In genomic region chr14:97086363-97087309, GRCm38 (mm10) we compare ENCODE assay signal across 22 mouse cellular contexts.
DNase-seq lines count a peak whose midpoint lies in the region; ATAC-seq and TF ChIP-seq lines count a peak whose summit lies in the region.
"Had no signal": no experiment of that assay in that cellular context is flagged by ENCODE, and none has a peak within 500 bp of the region (broad histone marks: within the 10 kb centered on the region; RNA-seq: fewer than 3 reads in every experiment).

No protein-coding gene starts in this region.

- H3K4me1 ChIP-seq in forebrain, embryonic 11.5 days (replicated peaks; ENCODE audit: control insufficient read depth, insufficient read depth, low read length) = 0 out of 2 replicates have a peak, but pooled peaks cover 2% of the 10 kb centered on the region
- H3K4me1 ChIP-seq in forebrain, embryonic 10.5 days = 0 out of 2 replicates have a peak, but pooled peaks cover 6% of the 10 kb centered on the region
- H3K4me1 ChIP-seq in forebrain, embryonic 16.5 days (replicated peaks; ENCODE audit: control insufficient read depth, insufficient read depth, low read length) = no peaks in the 10 kb centered on the region
- 0 out of 2 replicates have a peak, but pooled peaks cover 3% of the 10 kb centered on the region for H3K4me1 ChIP-seq in midbrain, embryonic 12.5 days
- no peaks in the 10 kb centered on the region for H3K4me1 ChIP-seq in heart, embryonic 10.5 days
- H3K4me1 ChIP-seq in kidney, embryonic 15.5 days = no peaks in the 10 kb centered on the region
- H3K4me1 ChIP-seq: heart, embryonic 12.5 days; liver, embryonic 13.5 days had no signal

- TF ChIP-seq POLR2A in brain, embryonic 14.5 days (IDR thresholded peaks at IDR 0.05; ENCODE audit: borderline replicate concordance, extremely low read depth, insufficient read depth, insufficient read length, poor library complexity, severe bottlenecking) = no peak

- no peak overlapping the region for H3K9ac ChIP-seq in forebrain, embryonic 11.5 days (ENCODE audit: low read length)
- no peak overlapping the region for H3K9ac ChIP-seq in forebrain, embryonic 16.5 days (replicated peaks; ENCODE audit: low read depth, low read length)
- H3K9ac ChIP-seq in midbrain, embryonic 12.5 days (replicated peaks) = no peak overlapping the region
- no peak overlapping the region for H3K9ac ChIP-seq in kidney, embryonic 15.5 days
- H3K9ac ChIP-seq: heart, embryonic 12.5 days; liver, embryonic 13.5 days; lung, embryonic 14.5 days had no signal

- DNase-seq in forebrain, embryonic 11.5 days (ENCODE audit: low spot score) = no peak
- no peak for DNase-seq in forebrain, embryonic 10.5 days (ENCODE audit: extremely low spot score, low spot score)
- peak; percentile 52 for DNase-seq in brain, embryonic 14.5 days (ENCODE audit: low read depth)
- DNase-seq in heart, embryonic 10.5 days (ENCODE audit: low spot score) = no peak
- no peak for DNase-seq in gastrocnemius, adult 2 months
- DNase-seq: adrenal gland, postnatal 14 days; cerebellum, adult 11 months; cerebellum, postnatal 14 days; kidney, adult 18-20 months; kidney, postnatal 14 days; layer of hippocampus, postnatal 36 days; liver, embryonic 13.5 days; lung, embryonic 14.5 days; lung, postnatal 36 days had no signal

- peak; percentile 52; the same call in 1 of the 2 replicates for ATAC-seq in forebrain, embryonic 11.5 days (replicated peaks; ENCODE audit: low FRiP score)
- peak; percentile 62 for ATAC-seq in forebrain, embryonic 16.5 days
- ATAC-seq in midbrain, embryonic 12.5 days (ENCODE audit: low FRiP score, low read depth) = peak; percentile 59
- ATAC-seq in kidney, embryonic 15.5 days (replicated peaks; ENCODE audit: low FRiP score) = no peak
- ATAC-seq: hindbrain, postnatal 0 days had no signal

- H3K9me3 ChIP-seq in forebrain, embryonic 11.5 days (ENCODE audit: control insufficient read depth, low read length) = no peaks in the 10 kb centered on the region
- no peaks in the 10 kb centered on the region for H3K9me3 ChIP-seq in forebrain, embryonic 10.5 days
- H3K9me3 ChIP-seq in forebrain, embryonic 16.5 days (ENCODE audit: control insufficient read depth, low read length) = no peaks in the 10 kb centered on the region
- no peaks in the 10 kb centered on the region for H3K9me3 ChIP-seq in midbrain, embryonic 12.5 days
- no peaks in the 10 kb centered on the region for H3K9me3 ChIP-seq in heart, embryonic 10.5 days
- no peaks in the 10 kb centered on the region for H3K9me3 ChIP-seq in kidney, embryonic 15.5 days (replicated peaks)
- H3K9me3 ChIP-seq: heart, embryonic 12.5 days; liver, embryonic 13.5 days had no signal

- no peak for TF ChIP-seq CTCF in brain, embryonic 14.5 days (IDR thresholded peaks at IDR 0.05; ENCODE audit: borderline replicate concordance, extremely low read depth, insufficient read depth, insufficient read length)
- TF ChIP-seq CTCF in gastrocnemius, adult 2 months (IDR thresholded peaks at IDR 0.05) = no peak

- no peaks in the 10 kb centered on the region for H3K36me3 ChIP-seq in forebrain, embryonic 11.5 days (ENCODE audit: control insufficient read depth, insufficient read depth, low read length)
- H3K36me3 ChIP-seq in forebrain, embryonic 10.5 days (replicated peaks) = no peaks in the 10 kb centered on the region
- no peaks in the 10 kb centered on the region for H3K36me3 ChIP-seq in forebrain, embryonic 16.5 days (ENCODE audit: control insufficient read depth, insufficient read depth)
- no peaks in the 10 kb centered on the region for H3K36me3 ChIP-seq in midbrain, embryonic 12.5 days
- no peaks in the 10 kb centered on the region for H3K36me3 ChIP-seq in heart, embryonic 10.5 days
- H3K36me3 ChIP-seq in kidney, embryonic 15.5 days = no peaks in the 10 kb centered on the region
- H3K36me3 ChIP-seq: heart, embryonic 12.5 days; liver, embryonic 13.5 days had no signal

- no peaks in the 10 kb centered on the region for H3K27me3 ChIP-seq in forebrain, embryonic 11.5 days (ENCODE audit: control insufficient read depth, insufficient read depth, low read length)
- H3K27me3 ChIP-seq in forebrain, embryonic 10.5 days (ENCODE audit: poor library complexity, severe bottlenecking) = no peaks in the 10 kb centered on the region
- H3K27me3 ChIP-seq in forebrain, embryonic 16.5 days (replicated peaks; ENCODE audit: control insufficient read depth, insufficient read depth, low read length) = no peaks in the 10 kb centered on the region
- no peaks in the 10 kb centered on the region for H3K27me3 ChIP-seq in midbrain, embryonic 12.5 days
- H3K27me3 ChIP-seq in heart, embryonic 10.5 days (ENCODE audit: insufficient read depth, poor library complexity, severe bottlenecking) = no peaks in the 10 kb centered on the region
- no peaks in the 10 kb centered on the region for H3K27me3 ChIP-seq in kidney, embryonic 15.5 days
- H3K27me3 ChIP-seq: CH12.LX; heart, embryonic 12.5 days; liver, embryonic 13.5 days had no signal

- H3K27ac ChIP-seq in forebrain, embryonic 11.5 days (ENCODE audit: low read depth, low read length) = no peak overlapping the region
- no peak overlapping the region for H3K27ac ChIP-seq in forebrain, embryonic 10.5 days
- no peak overlapping the region for H3K27ac ChIP-seq in forebrain, embryonic 16.5 days (ENCODE audit: low read length)
- no peak overlapping the region for H3K27ac ChIP-seq in midbrain, embryonic 12.5 days (replicated peaks)
- H3K27ac ChIP-seq in heart, embryonic 10.5 days = no peak overlapping the region
- no peak overlapping the region for H3K27ac ChIP-seq in gastrocnemius, adult 2 months
- H3K27ac ChIP-seq in kidney, embryonic 15.5 days = no peak overlapping the region
- H3K27ac ChIP-seq: hindbrain, postnatal 0 days; layer of hippocampus, adult 2 months; liver, embryonic 13.5 days; stomach, postnatal 0 days had no signal

- H3K4me2 ChIP-seq in forebrain, embryonic 11.5 days (ENCODE audit: low read depth, low read length, severe bottlenecking) = no peak overlapping the region
- no peak overlapping the region for H3K4me2 ChIP-seq in forebrain, embryonic 16.5 days (ENCODE audit: low read length)
- H3K4me2 ChIP-seq in midbrain, embryonic 12.5 days (replicated peaks) = no peak overlapping the region
- H3K4me2 ChIP-seq in kidney, embryonic 15.5 days = no peak overlapping the region
- H3K4me2 ChIP-seq: heart, embryonic 12.5 days; liver, embryonic 13.5 days; lung, embryonic 14.5 days had no signal

- WGBS in forebrain, embryonic 11.5 days = 60% methylated on average over 5 of the region's 5 CpGs
- 79% methylated on average over 5 of the region's 5 CpGs for whole genome bisulfite sequencing in forebrain, embryonic 10.5 days
- 31% methylated on average over 5 of the region's 5 CpGs for WGBS in forebrain, embryonic 16.5 days
- WGBS in midbrain, embryonic 12.5 days = 36% methylated on average over 5 of the region's 5 CpGs
- 77% methylated on average over 5 of the region's 5 CpGs for WGBS in heart, embryonic 10.5 days
- 77% methylated on average over 5 of the region's 5 CpGs for WGBS in kidney, embryonic 15.5 days

- no peak overlapping the region for H3K4me3 ChIP-seq in forebrain, embryonic 11.5 days (ENCODE audit: low read depth, low read length)
- no peak overlapping the region for H3K4me3 ChIP-seq in forebrain, embryonic 10.5 days
- no peak overlapping the region for H3K4me3 ChIP-seq in forebrain, embryonic 16.5 days (replicated peaks; ENCODE audit: low read length)
- H3K4me3 ChIP-seq in midbrain, embryonic 12.5 days = no peak overlapping the region
- H3K4me3 ChIP-seq in heart, embryonic 10.5 days = no peak overlapping the region
- H3K4me3 ChIP-seq in gastrocnemius, adult 2 months = no peak overlapping the region
- no peak overlapping the region for H3K4me3 ChIP-seq in kidney, embryonic 15.5 days (replicated peaks)
- H3K4me3 ChIP-seq: heart, embryonic 12.5 days; layer of hippocampus, adult 2 months; liver, embryonic 13.5 days had no signal

- intact Hi-C loops in gastrocnemius, adult 2 months (cut with DNase I) = no loop called here
